Mouse (Mus musculus) spleen, adult 2 months (tissue): ENCODE measurements at regions not wholly inside any gene's neighbourhood (a gene's known extent, or its start where the extent isn't known, plus 50 kb on each side); places are given as distances from the start of the nearest gene placed in this dataset.

Experiments used
- DNase-seq, 2 experiments: peaks; one replicate each; pipeline versions ENCODE4 v3.0.0 to v3.0.0-alpha.2; 2012 to 2021; ENCODE audit warnings: low spot score in 2 of 2, low read depth in 1 of 2
- H3K27ac ChIP-seq: fragments of 200-500 bp; 2 replicates; pipeline ENCODE4 v1.5.1; 2012; ENCODE audit warnings: low read length, inconsistent platforms; ENCODE audit not compliant: insufficient read depth
- H3K27me3 ChIP-seq: fragments of 200-500 bp; 2 replicates; pipeline ENCODE4 v1.6.1; 2012; ENCODE audit warnings: mild to moderate bottlenecking, moderate library complexity, low read length, inconsistent platforms; ENCODE audit not compliant: control insufficient read depth, insufficient read depth
- H3K36me3 ChIP-seq: fragments of 200-500 bp; 2 replicates; pipeline ENCODE4 v1.6.1; 2012; ENCODE audit warnings: mild to moderate bottlenecking, low read length, inconsistent platforms; ENCODE audit not compliant: control insufficient read depth, insufficient read depth
- H3K4me1 ChIP-seq: fragments of 200-500 bp; 2 replicates; pipeline ENCODE4 v1.6.1; 2011; ENCODE audit warnings: inconsistent platforms; ENCODE audit not compliant: control insufficient read depth, insufficient read depth, insufficient read length
- H3K4me3 ChIP-seq: fragments of 200-500 bp; 2 replicates; pipeline ENCODE4 v1.5.1; 2011; ENCODE audit warnings: mild to moderate bottlenecking, inconsistent platforms; ENCODE audit not compliant: insufficient read depth, insufficient read length; ENCODE audit errors: extremely low read depth
- CTCF ChIP-seq: fragments of 200-500 bp; IDR thresholded peaks from 2 replicates; pipeline ENCODE4 v1.5.1; 2011; ENCODE audit warnings: mild to moderate bottlenecking, inconsistent platforms; ENCODE audit not compliant: insufficient read depth, insufficient read length, insufficient replicate concordance; ENCODE audit errors: extremely low read depth
- POLR2A ChIP-seq: fragments of 200-500 bp; IDR thresholded peaks from 2 replicates; pipeline ENCODE4 v1.6.1; 2011; ENCODE audit warnings: low read depth, low read length, inconsistent platforms
- WGBS: fragments of 180-500 bp; shearing (Covaris S2); methylation state at CpG from one replicate; pipeline ENCODE4 v1.1.7; 2018; 5-methylcytosine and 5-hydroxymethylcytosine counted together

DNA sequence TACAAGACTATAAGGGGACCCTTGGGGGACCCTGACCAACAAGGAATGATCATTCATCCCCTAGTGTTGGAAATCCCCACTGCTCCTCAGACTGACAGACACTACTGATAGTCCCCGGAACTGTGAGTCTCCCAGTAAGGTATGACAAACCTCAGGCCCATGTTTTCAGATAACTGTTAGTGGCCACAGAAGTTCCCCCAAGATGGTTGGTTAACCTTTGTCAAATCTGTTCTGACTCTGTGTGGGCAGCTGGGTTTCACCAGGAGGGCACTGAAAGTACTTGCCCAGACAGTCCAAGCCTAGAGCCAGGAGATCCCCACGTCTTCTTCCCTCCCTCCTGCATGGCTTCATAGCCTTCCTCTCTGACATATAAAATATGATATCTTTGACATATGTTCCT is 173.5 kb upstream of the Cxcr4 start:
- Histone ChIP-seq H3K27ac (no peak overlapping the region), H3K4me3 (no peak overlapping the region), H3K27me3 (no peaks in the 10 kb centered on the region), H3K36me3 (no peaks in the 10 kb centered on the region), H3K4me1 (peaks cover 11% of the 10 kb centered on the region; the same call in 1 of the 2 replicates)
- no peak for DNase-seq
- TF ChIP-seq CTCF = no peak
- no peak for TF ChIP-seq POLR2A
- 67% methylated on average over 2 of the region's 2 CpGs for WGBS

DNA sequence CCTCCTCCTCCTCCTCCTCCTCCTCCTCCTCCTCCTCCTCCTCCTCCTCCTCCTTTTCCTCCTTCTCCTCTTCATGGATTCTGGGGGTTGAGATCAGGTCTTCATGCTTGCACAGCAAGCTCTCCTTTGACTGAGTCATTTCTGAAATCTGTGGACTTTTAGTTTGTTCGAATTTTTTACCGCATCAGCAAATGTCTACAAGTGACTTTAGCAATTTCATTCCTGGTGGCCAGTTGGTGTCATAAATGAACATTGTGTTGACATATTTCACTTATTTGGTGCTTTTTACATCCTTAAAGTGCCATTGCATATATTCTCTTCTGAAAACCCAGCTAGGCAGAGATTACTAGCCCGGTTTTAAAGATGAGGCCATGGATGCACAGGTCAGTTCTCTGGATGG is 173.0 kb upstream of the Cxcr4 start:
- no peak overlapping the region for H3K27ac ChIP-seq
- H3K4me3 ChIP-seq = no peak overlapping the region
- H3K4me1 ChIP-seq = peaks cover 11% of the 10 kb centered on the region; the same call in 1 of the 2 replicates
- no peaks in the 10 kb centered on the region for H3K27me3 ChIP-seq
- TF ChIP-seq CTCF (no peak), POLR2A (no peak)
- no peak for DNase-seq
- 89% methylated on average over 3 of the region's 3 CpGs for WGBS
- H3K36me3 ChIP-seq = no peaks in the 10 kb centered on the region

DNA sequence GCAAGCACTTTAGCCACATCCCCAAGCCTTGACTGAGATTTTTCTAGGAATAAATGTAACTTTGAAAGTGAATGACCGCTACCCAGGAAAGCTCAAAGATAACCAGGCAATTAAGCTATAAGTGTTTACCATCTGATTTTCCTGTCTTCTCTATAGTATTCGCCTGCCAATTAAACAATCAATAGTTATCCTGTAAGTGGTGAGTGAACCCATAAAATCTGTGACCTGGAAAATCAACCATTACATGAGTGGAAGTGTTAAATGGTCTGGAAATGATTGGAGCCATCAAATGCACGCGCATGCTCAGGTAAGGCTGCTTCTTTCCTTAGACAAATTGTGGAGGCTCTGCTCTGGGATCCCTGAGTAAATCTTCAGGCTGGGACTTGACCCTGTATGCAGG is 170.8 kb upstream of the Cxcr4 start:
- no peak overlapping the region for H3K4me3 ChIP-seq
- H3K27ac ChIP-seq = no peak overlapping the region
- H3K36me3 ChIP-seq = no peaks in the 10 kb centered on the region
- no peak for DNase-seq
- 94% methylated on average over 4 of the region's 4 CpGs for WGBS
- no peaks in the 10 kb centered on the region for H3K27me3 ChIP-seq
- TF ChIP-seq POLR2A (no peak), CTCF (no peak)
- H3K4me1 ChIP-seq = peaks cover 11% of the 10 kb centered on the region; the same call in 1 of the 2 replicates

DNA sequence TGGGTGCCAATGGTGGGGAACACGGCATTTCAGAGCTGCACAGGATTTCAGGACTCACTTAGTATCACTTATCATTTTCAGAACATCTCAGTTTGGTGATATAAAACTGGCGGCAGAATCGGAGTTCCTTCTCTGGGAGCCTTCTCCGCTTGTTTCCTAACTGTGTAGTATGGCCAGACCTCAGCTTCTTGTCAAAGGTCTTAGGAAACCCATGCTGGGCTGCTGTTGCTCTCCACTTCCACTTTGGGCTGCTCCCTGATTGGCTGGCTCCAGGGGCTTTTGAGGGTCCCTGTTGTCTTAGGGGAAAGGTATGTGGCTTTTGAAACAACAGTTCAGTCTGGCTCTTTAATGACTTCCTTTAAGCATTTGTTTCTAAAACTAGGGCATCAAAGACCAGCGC is 170.0 kb upstream of the Cxcr4 start:
- H3K4me1 ChIP-seq = peaks cover 6% of the 10 kb centered on the region; the same call in 1 of the 2 replicates
- TF ChIP-seq CTCF (no peak), POLR2A (no peak)
- no peak for DNase-seq
- no peak overlapping the region for H3K4me3 ChIP-seq
- no peak overlapping the region for H3K27ac ChIP-seq
- 76% methylated on average over 5 of the region's 5 CpGs for WGBS
- no peaks in the 10 kb centered on the region for H3K27me3 ChIP-seq
- no peaks in the 10 kb centered on the region for H3K36me3 ChIP-seq

DNA sequence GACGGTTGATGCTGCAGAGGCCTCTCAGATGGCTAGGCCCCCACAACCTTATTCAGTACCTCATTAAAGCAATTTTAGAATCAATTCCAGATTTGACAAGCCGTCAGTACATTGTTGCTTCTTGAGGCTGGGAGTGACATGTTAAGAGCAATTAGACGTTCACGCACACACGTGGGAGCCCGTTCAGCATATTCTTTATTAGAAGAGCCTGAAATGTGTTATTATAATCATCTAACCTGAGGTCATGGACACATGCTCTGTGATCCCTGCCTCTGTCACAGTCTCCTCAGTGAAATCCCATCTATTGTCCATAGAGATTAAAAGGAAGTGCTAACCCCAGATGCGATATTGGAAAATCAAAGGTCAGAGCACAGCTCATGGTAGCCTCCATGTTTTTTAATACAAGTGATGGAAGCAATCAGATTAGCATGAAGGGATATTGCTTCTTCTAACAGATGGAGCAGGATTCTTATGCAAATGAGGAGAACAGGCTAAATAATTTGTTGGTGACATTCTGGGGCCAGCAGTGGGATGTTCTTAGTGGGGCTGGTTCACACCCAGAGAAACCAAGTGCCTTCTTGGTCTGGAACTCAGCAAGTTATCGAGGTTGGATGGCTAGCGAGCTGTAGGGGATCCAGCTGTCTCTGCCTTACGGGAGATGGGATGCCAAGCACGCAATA is 166.8 kb upstream of the Cxcr4 start:
- Histone ChIP-seq H3K27me3 (no peaks in the 10 kb centered on the region), H3K27ac (no peak overlapping the region), H3K4me1 (no peaks in the 10 kb centered on the region), H3K4me3 (no peak overlapping the region), H3K36me3 (no peaks in the 10 kb centered on the region)
- TF ChIP-seq CTCF (no peak), POLR2A (no peak)
- DNase-seq = no peak
- 93% methylated on average over 11 of the region's 11 CpGs for WGBS

DNA sequence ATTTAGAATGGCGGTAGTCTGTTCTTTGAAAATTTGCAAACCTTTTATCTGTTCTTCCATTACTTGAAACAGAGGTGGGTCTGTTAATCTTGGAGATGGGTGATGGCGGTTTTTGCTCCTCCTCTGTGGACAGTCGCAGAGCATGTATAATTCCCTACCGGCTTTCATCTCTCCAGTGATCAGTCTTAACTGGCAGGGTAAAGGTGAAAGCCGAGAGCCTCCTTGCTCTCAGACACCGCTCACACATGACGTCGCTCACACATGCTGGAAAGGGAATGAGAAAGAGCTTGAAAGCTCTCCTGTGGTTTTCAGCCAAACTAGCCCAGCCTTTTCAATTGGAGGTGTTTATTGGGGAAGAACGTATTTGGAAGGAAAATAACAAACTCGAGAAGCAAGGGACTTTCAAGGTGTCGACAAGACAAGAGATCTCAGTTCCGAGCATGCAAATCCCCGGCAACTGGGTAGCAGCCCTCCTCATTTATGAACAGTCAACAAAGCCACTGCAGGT is 166.3 kb upstream of the Cxcr4 start:
- TF ChIP-seq POLR2A (no peak), CTCF (no peak)
- Histone ChIP-seq H3K4me3 (no peak overlapping the region), H3K27me3 (no peaks in the 10 kb centered on the region), H3K27ac (no peak overlapping the region), H3K36me3 (no peaks in the 10 kb centered on the region), H3K4me1 (no peaks in the 10 kb centered on the region)
- 92% methylated on average over 13 of the region's 13 CpGs for WGBS
- DNase-seq = no peak

DNA sequence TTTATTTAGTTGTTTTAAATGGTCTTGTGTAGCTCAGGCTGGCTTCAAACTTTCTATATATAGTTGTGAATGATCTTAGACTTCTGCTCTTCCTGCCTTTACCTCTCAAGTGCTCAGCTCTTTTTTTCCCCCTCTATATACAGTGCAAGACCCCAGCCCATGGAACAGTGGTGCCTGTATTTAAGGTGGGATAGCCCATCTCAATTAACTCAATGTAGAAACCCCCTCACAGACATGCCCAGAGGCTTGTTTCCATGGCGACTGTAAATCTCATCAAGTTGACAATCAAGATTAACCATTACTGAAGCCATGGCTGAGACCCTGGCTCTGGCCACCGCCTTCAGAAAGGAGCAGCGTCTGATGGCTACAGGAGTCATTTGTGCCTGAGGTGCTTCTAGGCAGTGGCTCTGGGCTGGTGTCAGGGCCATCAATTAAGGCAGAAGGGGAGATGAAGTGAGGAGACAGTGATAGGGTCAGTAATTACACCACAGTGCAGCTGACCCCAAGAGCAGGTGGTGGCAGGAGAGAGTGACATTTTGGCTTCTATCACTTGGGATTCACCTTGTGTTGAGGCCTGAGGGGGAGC is 161.4 kb upstream of the Cxcr4 start:
- TF ChIP-seq POLR2A (no peak), CTCF (no peak)
- Histone ChIP-seq H3K36me3 (no peaks in the 10 kb centered on the region), H3K4me3 (no peak overlapping the region), H3K27ac (no peak overlapping the region), H3K4me1 (peaks cover 6% of the 10 kb centered on the region; the same call in 1 of the 2 replicates), H3K27me3 (no peaks in the 10 kb centered on the region)
- WGBS = 88% methylated on average over 3 of the region's 3 CpGs
- DNase-seq = no peak
